Mouse (Mus musculus) limb, embryonic 15.5 days (tissue): Measurements from ENCODE around the gene Rab19. TPM values are rescaled to one million over a fixed set of nuclear protein-coding genes. Genes with fewer than 3 reads are reported as not detected.
"Not testable (repeated sequence)": the region's sequence is repeated elsewhere in the genome, so short reads cannot be mapped to it uniquely, and the experiment has no call there.

ENCODE experiments used
- ATAC-seq: fragments of 200-750 bp; cut with Nextera tagmentation; 2 replicates; pipeline ENCODE4 v1.8.0; 2017; ENCODE audit warnings: low read depth, moderate TSS enrichment; ENCODE audit not compliant: insufficient number of reproducible peaks, low FRiP score, low TSS enrichment
- H3K27ac ChIP-seq: fragments of 300-500 bp; sonication (generic); 2 replicates; pipeline ENCODE4 v1.5.1; 2015; ENCODE audit warnings: moderate library complexity, mild to moderate bottlenecking, inconsistent platforms
- H3K27me3 ChIP-seq: fragments of 300-500 bp; sonication (generic); 2 replicates; pipeline ENCODE4 v1.6.1; 2015; ENCODE audit warnings: inconsistent platforms
- H3K36me3 ChIP-seq: fragments of 300-500 bp; sonication (generic); 2 replicates; pipeline ENCODE4 v1.6.1; 2015; ENCODE audit warnings: inconsistent platforms
- H3K4me1 ChIP-seq: fragments of 300-500 bp; sonication (generic); 2 replicates; pipeline ENCODE4 v1.6.1; 2015; ENCODE audit warnings: inconsistent platforms
- H3K4me2 ChIP-seq: fragments of 300-500 bp; sonication (generic); 2 replicates; pipeline ENCODE4 v1.6.1; 2015; ENCODE audit warnings: mild to moderate bottlenecking, inconsistent platforms
- H3K4me3 ChIP-seq: fragments of 300-500 bp; sonication (generic); 2 replicates; pipeline ENCODE4 v1.5.1; 2015; ENCODE audit warnings: mild to moderate bottlenecking, inconsistent platforms
- H3K9ac ChIP-seq: fragments of 300-500 bp; sonication (generic); 2 replicates; pipeline ENCODE4 v1.6.1; 2015; ENCODE audit warnings: inconsistent platforms
- H3K9me3 ChIP-seq: fragments of 300-500 bp; sonication (generic); 2 replicates; pipeline ENCODE4 v1.6.1; 2016; ENCODE audit warnings: inconsistent platforms
- WGBS: fragments of 180-500 bp; shearing (Covaris S2); methylation state at CpG from one replicate; pipeline ENCODE4 v1.1.7; 2015; 5-methylcytosine and 5-hydroxymethylcytosine counted together
- polyA plus RNA-seq: library from polyadenylated mRNA; unstranded; fragments of >200 nt; fragmentation: Nextera tagmentation; extraction: Ambion mirVana; gene quantifications from 2 replicates; pipeline ENCODE4 v1.2.1, GENCODE M21; 2015

Rab19 gene
- polyA plus RNA-seq, 1 experiment from 2014 or later = 1.3 TPM

DNA sequence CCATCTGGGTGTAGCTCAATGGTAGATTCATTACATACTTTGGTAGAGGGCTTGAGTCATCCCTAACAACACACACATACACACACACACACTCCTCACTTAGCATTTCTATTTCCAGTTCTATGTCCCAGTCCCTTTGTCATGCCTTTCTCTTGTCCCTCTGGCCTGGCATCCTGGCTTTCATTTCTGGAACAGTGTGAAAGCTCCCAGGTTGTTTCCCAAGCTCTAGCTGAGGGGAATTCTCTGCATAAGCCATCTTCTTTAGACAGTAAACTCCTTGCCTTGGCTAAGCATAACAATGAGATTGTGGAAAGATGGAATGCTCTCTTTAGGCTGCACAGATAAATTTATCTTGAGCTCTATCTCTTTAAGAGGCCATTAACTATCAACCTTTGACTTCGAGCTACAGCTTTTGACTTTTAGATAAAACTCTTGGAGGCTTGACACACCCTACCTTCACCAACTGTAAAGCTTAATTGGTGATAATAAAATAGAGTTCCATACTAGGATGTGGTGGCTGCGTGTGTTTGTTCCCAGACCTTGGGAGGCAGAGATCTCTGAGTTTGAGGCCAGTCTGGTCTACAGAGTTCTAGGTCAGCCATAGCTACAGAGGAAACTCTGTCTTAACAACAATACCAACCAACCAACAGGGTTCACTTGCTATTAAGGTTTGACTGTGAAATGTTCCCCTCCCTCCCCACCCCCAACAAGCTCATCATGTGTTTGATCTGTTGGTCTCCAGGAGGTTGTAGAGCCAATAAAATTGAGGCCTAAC, 53.3 kb downstream of the Rab19 start:
- Histone ChIP-seq H3K4me2 (no peak overlapping the region), H3K27me3 (no peaks in the 10 kb centered on the region), H3K9ac (no peak overlapping the region), H3K27ac (no peak overlapping the region), H3K36me3 (no peaks in the 10 kb centered on the region), H3K4me1 (no peaks in the 10 kb centered on the region), H3K4me3 (no peak overlapping the region), H3K9me3 (no peaks in the 10 kb centered on the region)
- ATAC-seq = no peak
- 69% methylated on average over 2 of the region's 2 CpGs for WGBS

DNA sequence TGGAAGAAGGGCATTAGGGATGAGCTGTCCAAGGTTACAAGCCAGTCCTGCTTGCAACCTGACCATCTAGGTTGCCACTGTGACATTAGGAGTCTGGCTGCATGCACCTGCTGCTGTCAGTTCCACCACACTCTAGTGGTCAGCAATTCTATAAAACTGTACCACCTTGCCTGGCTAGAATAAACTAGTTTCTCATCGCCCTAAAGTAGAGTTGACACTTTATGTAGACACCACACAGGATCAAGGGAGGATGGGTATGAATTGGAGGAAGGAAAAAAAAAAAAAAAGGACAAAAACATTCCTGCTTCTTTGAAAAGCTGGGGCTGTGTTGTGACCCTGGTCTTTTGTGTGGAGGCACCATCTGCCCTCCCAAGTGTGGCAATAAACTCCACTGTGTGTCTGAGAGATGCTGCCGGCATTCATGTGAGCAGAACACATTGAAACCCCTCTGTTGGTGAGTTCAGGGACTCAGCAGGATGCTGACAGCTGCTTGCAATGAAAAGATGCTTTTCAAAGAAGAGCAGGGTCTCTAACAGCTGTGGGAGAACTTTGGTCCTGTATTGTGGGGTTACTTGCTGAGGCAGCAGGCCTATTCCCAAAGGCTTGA, 54.0 kb downstream of the Rab19 start:
- Histone ChIP-seq H3K9me3 (no peaks in the 10 kb centered on the region), H3K36me3 (no peaks in the 10 kb centered on the region), H3K9ac (no peak overlapping the region), H3K4me2 (no peak overlapping the region), H3K4me1 (no peaks in the 10 kb centered on the region), H3K27me3 (no peaks in the 10 kb centered on the region), H3K4me3 (no peak overlapping the region), H3K27ac (no peak overlapping the region)
- 66% methylated on average over 2 of the region's 2 CpGs for WGBS
- ATAC-seq = no peak

GRCm38 (mm10) chr6:39435875-39436274, 54.9 kb downstream of the Rab19 start:
- Histone ChIP-seq H3K4me3 (no peak overlapping the region), H3K36me3 (no peaks in the 10 kb centered on the region), H3K27ac (no peak overlapping the region), H3K4me2 (no peak overlapping the region), H3K9me3 (no peaks in the 10 kb centered on the region), H3K27me3 (no peaks in the 10 kb centered on the region), H3K9ac (no peak overlapping the region), H3K4me1 (no peaks in the 10 kb centered on the region)
- no peak for ATAC-seq
- 85% methylated on average over 5 of the region's 5 CpGs for WGBS

- not testable (repeated sequence) for H3K27ac ChIP-seq, H3K4me1 ChIP-seq, ATAC-seq, H3K36me3 ChIP-seq, H3K4me2 ChIP-seq, H3K9me3 ChIP-seq, H3K27me3 ChIP-seq, H3K4me3 ChIP-seq, H3K9ac ChIP-seq
- 83% methylated on average over 6 of the region's 6 CpGs for WGBS
Observed at GRCm38 (mm10) chr6:39437519-39437918, 56.5 kb downstream of the Rab19 start.

Other genes with a start within 250 kb of the Rab19 start
- 6.1 and 7.1 TPM in 2 replicates for gene Kdm7a, start 174.4 kb upstream of the Rab19 start, polyA plus RNA-seq
- gene Slc37a3, start 3.5 kb upstream of the Rab19 start, polyA plus RNA-seq = 59.1 and 64.5 TPM in 2 replicates
- 47.8 and 59.8 TPM in 2 replicates for gene Mkrn1, start 39.3 kb downstream of the Rab19 start, polyA plus RNA-seq
- 16.6 and 21.7 TPM in 2 replicates for gene Dennd2a, start 176.7 kb downstream of the Rab19 start, polyA plus RNA-seq
- 36.6 and 48.3 TPM in 2 replicates for gene Adck2, start 192.7 kb downstream of the Rab19 start, polyA plus RNA-seq
- gene Gm42420, start 204.6 kb downstream of the Rab19 start, polyA plus RNA-seq = 1.6 and 3.1 TPM in 2 replicates
- 272 and 308 TPM in 2 replicates for gene Ndufb2, start 211.4 kb downstream of the Rab19 start, polyA plus RNA-seq